Mouse (Mus musculus): ENCODE results near the gene Eras.

GRCm38 (mm10) chrX:7967596-7968201 lies 39.3 kb upstream of the Eras start:
- peak; percentile 45 for TF ChIP-seq CTCF (IDR thresholded peaks at IDR 0.05; ENCODE audit: low read depth)
- TF ChIP-seq EP300 (IDR thresholded peaks at IDR 0.05; ENCODE audit: low read depth), result no peak

Data from liver, postnatal 0 days (tissue).